Mouse (Mus musculus): ENCODE measurements around the gene Idh2. TPM values are rescaled to one million over a fixed set of nuclear protein-coding genes. Genes with fewer than 3 reads are reported as not detected.
"Not testable (repeated sequence)": the region's sequence is repeated elsewhere in the genome, so short reads cannot be mapped to it uniquely, and the experiment has no call there.

Gene Idh2
- polyA plus RNA-seq, 1 experiment from 2014 or later, result 603 TPM

DNA sequence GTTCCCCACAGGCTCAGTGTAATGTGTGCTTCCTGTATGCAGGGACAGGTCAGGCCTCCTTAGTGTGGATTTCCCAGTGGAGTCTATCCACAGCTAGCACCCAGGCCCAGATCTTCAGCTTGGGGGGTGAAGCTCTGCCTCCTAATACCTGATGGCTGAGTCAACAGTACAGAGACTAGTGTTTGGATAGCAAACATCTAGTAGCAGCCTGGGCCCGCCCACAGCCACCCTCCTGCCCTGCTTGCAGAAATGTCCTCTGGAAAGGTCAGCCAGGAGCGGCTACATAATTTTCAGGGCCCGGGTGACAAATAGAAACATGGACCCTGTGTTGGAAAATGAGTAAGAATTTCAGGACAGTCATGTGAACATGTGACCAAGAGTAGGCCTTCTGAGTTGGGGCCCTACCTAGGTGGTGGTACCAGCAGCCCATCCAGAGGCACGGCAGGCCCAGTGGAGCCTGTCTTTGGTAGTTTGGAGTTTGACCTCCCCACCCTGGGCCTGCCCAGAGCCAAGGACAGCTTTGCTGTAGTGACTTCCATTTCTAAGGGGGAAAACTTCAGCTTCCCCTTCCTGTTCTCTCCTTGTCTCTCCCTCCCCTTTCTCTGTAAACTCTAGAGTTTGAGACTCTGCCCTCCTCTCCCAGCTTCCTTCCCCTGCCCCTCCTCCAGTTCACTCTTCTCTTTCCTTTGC lies 58.0 kb downstream of the Idh2 start:
- ATAC-seq (replicated peaks; ENCODE audit: low FRiP score, low TSS enrichment, low read depth), result peak; percentile 55
- H3K4me1 ChIP-seq (replicated peaks; ENCODE audit: control insufficient read depth, insufficient read depth, low read length), result peaks cover 31% of the 10 kb centered on the region
- DNase-seq (ENCODE audit: low spot score), result no peak
- no peak overlapping the region for H3K4me3 ChIP-seq (ENCODE audit: low read depth, low read length)
- no peaks in the 10 kb centered on the region for H3K9me3 ChIP-seq (ENCODE audit: control insufficient read depth, low read length)
- peak overlapping the region; percentile 70 for H3K27ac ChIP-seq (ENCODE audit: low read depth)
- H3K36me3 ChIP-seq (ENCODE audit: control insufficient read depth, insufficient read depth, low read length), result no peaks in the 10 kb centered on the region
- peak overlapping the region; percentile 21; the same call in 1 of the 2 replicates for H3K4me2 ChIP-seq (ENCODE audit: low read length)
- WGBS, result 60% methylated on average over 4 of the region's 4 CpGs
- no peak overlapping the region for H3K9ac ChIP-seq (ENCODE audit: low read length)
- no peaks in the 10 kb centered on the region for H3K27me3 ChIP-seq (replicated peaks; ENCODE audit: control insufficient read depth, insufficient read depth, low read length)

DNA sequence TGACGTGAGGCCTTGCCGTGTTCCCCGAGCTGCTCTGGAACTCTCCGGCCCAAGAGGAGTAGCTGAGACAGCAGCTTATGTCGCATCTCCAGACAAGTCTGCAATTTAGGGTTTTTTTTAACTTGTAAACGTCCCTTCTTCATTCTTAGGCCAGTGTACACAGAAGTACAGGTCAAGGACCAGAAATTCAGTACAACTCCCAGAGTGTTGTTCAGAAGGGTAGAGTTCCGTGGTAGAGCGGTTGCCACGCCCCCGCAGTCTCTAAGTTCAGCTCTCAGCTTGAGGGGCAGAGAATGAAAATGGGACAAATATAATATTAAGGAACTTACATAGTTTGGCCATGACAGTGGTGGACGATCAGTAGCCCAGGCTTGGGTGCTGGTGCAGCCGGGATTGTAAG lies 59.4 kb downstream of the Idh2 start:
- Histone ChIP-seq H3K27me3 (replicated peaks; ENCODE audit: control insufficient read depth, insufficient read depth, low read length) (no peaks in the 10 kb centered on the region), H3K36me3 (ENCODE audit: control insufficient read depth, insufficient read depth, low read length) (no peaks in the 10 kb centered on the region), H3K27ac (ENCODE audit: low read depth) (no peak overlapping the region), H3K4me3 (ENCODE audit: low read depth, low read length) (no peak overlapping the region), H3K4me2 (ENCODE audit: low read length) (no peak overlapping the region), H3K9ac (ENCODE audit: low read length) (no peak overlapping the region), H3K4me1 (replicated peaks; ENCODE audit: control insufficient read depth, insufficient read depth, low read length) (peaks cover 38% of the 10 kb centered on the region), H3K9me3 (ENCODE audit: control insufficient read depth, low read length) (no peaks in the 10 kb centered on the region)
- no peak for ATAC-seq (replicated peaks; ENCODE audit: low FRiP score, low TSS enrichment, low read depth)
- WGBS, result 58% methylated on average over 12 of the region's 12 CpGs
- DNase-seq (ENCODE audit: low spot score), result no peak

DNA sequence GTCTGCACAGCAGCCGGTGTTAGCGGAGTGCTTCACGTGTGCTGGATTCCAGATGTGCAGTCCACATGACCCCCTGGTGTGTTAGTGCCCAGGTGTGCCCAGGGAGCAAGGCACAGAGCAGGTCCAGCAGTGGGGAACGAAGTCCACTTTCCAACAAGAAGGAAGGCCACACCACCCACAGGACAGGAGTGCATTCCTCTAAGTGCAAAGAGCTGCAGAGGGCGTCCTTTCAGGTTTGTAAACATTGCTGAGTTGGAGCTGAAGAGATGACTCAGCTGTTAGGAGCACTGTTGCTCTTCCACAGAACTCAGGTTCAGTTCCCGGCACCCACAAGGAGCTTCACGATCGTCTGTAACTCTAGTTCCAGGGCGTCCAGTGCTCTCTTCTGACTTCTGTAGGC lies 62.0 kb downstream of the Idh2 start:
- no peak overlapping the region for H3K4me2 ChIP-seq (ENCODE audit: low read length)
- H3K36me3 ChIP-seq (ENCODE audit: control insufficient read depth, insufficient read depth, low read length), result no peaks in the 10 kb centered on the region
- H3K9me3 ChIP-seq (ENCODE audit: control insufficient read depth, low read length), result no peaks in the 10 kb centered on the region
- H3K27me3 ChIP-seq (replicated peaks; ENCODE audit: control insufficient read depth, insufficient read depth, low read length), result no peaks in the 10 kb centered on the region
- ATAC-seq (replicated peaks; ENCODE audit: low FRiP score, low TSS enrichment, low read depth) (no peak), DNase-seq (ENCODE audit: low spot score) (no peak)
- 87% methylated on average over 9 of the region's 9 CpGs for WGBS
- H3K4me1 ChIP-seq (replicated peaks; ENCODE audit: control insufficient read depth, insufficient read depth, low read length), result peaks cover 43% of the 10 kb centered on the region
- H3K4me3 ChIP-seq (ENCODE audit: low read depth, low read length), result no peak overlapping the region
- no peak overlapping the region for H3K27ac ChIP-seq (ENCODE audit: low read depth)
- H3K9ac ChIP-seq (ENCODE audit: low read length), result no peak overlapping the region

DNA sequence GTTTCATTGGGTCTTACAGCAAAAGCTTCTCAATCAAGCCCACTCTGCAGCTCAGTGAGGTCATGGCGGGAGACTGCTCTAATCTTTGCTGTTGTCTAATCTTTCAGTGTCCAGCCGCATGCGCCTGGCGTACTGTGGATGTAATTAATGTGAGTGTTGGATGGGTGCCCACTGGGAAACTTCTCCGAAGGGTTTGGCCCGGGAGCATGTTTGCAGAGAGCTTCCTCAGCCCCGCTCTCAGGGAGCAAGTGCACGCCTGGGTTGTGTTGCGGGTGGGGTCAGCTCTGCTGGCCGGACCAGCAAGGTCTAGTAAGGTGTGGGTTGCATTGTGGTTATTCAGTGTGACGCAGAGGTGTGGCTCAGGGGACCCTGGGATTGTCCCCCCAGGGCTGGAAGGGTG lies 62.9 kb downstream of the Idh2 start:
- H3K4me2 ChIP-seq (ENCODE audit: low read length), result no peak overlapping the region
- H3K9me3 ChIP-seq (ENCODE audit: control insufficient read depth, low read length), result no peaks in the 10 kb centered on the region
- no peak for DNase-seq (ENCODE audit: low spot score)
- no peak for ATAC-seq (replicated peaks; ENCODE audit: low FRiP score, low TSS enrichment, low read depth)
- peaks cover 42% of the 10 kb centered on the region for H3K4me1 ChIP-seq (replicated peaks; ENCODE audit: control insufficient read depth, insufficient read depth, low read length)
- H3K27ac ChIP-seq (ENCODE audit: low read depth), result no peak overlapping the region
- no peak overlapping the region for H3K4me3 ChIP-seq (ENCODE audit: low read depth, low read length)
- H3K36me3 ChIP-seq (ENCODE audit: control insufficient read depth, insufficient read depth, low read length), result no peaks in the 10 kb centered on the region
- H3K9ac ChIP-seq (ENCODE audit: low read length), result no peak overlapping the region
- no peaks in the 10 kb centered on the region for H3K27me3 ChIP-seq (replicated peaks; ENCODE audit: control insufficient read depth, insufficient read depth, low read length)
- 35% methylated on average over 11 of the region's 11 CpGs for WGBS

DNA sequence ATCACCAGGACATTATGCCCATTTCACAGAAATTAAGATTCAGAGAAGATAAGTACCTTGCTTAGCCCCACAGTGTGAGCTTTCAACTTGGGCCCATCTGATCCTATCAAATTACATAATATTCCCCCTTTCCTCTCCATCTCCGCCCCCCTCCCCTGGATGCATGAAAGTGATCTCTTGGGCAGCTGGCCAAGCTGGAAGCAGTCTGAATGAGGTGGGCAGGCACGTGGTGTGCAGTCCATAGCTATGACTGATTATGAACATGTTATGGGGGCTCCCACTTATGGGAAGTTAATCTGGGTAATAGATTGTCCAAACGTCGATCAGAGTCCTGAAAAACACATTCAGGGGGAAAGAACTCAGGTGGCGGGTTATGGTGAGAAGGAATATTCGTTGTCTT lies 63.4 kb downstream of the Idh2 start:
- no peak for ATAC-seq (replicated peaks; ENCODE audit: low FRiP score, low TSS enrichment, low read depth)
- Histone ChIP-seq H3K4me3 (ENCODE audit: low read depth, low read length) (no peak overlapping the region), H3K4me2 (ENCODE audit: low read length) (no peak overlapping the region), H3K36me3 (ENCODE audit: control insufficient read depth, insufficient read depth, low read length) (no peaks in the 10 kb centered on the region), H3K27me3 (replicated peaks; ENCODE audit: control insufficient read depth, insufficient read depth, low read length) (no peaks in the 10 kb centered on the region), H3K4me1 (replicated peaks; ENCODE audit: control insufficient read depth, insufficient read depth, low read length) (peaks cover 42% of the 10 kb centered on the region), H3K9me3 (ENCODE audit: control insufficient read depth, low read length) (no peaks in the 10 kb centered on the region), H3K27ac (ENCODE audit: low read depth) (no peak overlapping the region), H3K9ac (ENCODE audit: low read length) (no peak overlapping the region)
- 60% methylated on average over 6 of the region's 6 CpGs for WGBS
- DNase-seq (ENCODE audit: low spot score), result no peak

DNA sequence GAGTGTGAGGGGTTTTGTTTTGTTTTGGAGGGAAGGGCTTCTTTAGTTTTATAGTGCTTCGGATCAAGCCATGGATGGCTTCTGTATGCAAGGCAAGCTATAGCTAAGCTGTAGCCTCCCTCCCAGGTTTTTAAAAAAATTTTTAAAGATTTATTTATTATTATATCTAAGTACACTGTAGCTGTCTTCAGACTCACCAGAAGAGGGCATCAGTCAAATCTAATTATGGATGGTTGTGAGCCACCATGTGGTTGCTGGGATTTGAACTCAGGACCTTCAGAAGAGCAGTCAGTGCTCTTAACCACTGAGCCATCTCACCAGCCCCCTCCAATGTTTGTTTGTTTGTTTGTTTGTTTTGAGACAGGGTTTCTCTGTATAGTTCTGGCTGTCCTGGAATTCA lies 64.8 kb downstream of the Idh2 start:
- ATAC-seq (replicated peaks; ENCODE audit: low FRiP score, low TSS enrichment, low read depth); H3K27ac ChIP-seq (ENCODE audit: low read depth): not testable (repeated sequence)

DNA sequence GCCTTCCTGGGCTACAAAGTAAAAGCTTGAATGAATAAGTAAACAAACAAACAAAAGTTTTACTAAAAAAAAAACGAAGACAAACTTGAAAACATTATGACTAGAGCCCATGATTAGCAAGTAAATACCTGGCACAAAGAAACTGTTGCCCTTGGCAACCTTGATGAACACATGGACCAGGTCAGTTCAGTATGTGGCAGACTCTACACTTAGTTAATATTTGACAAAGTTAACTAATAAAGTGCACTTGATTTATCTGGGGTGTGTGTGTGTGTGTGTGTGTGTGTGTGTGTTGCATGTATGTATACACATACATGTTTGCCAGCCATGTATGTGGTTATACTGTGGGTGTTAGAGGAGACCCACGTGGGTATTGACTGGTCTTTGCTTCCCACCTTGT lies 65.4 kb downstream of the Idh2 start:
- Histone ChIP-seq H3K4me2 (ENCODE audit: low read length) (no peak overlapping the region), H3K27ac (ENCODE audit: low read depth) (no peak overlapping the region), H3K9me3 (ENCODE audit: control insufficient read depth, low read length) (no peaks in the 10 kb centered on the region), H3K9ac (ENCODE audit: low read length) (no peak overlapping the region), H3K4me1 (replicated peaks; ENCODE audit: control insufficient read depth, insufficient read depth, low read length) (peaks cover 35% of the 10 kb centered on the region), H3K36me3 (ENCODE audit: control insufficient read depth, insufficient read depth, low read length) (no peaks in the 10 kb centered on the region), H3K4me3 (ENCODE audit: low read depth, low read length) (no peak overlapping the region), H3K27me3 (replicated peaks; ENCODE audit: control insufficient read depth, insufficient read depth, low read length) (no peaks in the 10 kb centered on the region)
- DNase-seq (ENCODE audit: low spot score) (no peak), ATAC-seq (replicated peaks; ENCODE audit: low FRiP score, low TSS enrichment, low read depth) (no peak)
- WGBS, result 65% methylated on average over 2 of the region's 2 CpGs

More for the DNA sequence above, 64.8 kb downstream of the Idh2 start:
- 100% methylated on average over 1 of the region's 1 CpGs for WGBS
- not testable (repeated sequence) for H3K9ac ChIP-seq (ENCODE audit: low read length); H3K27me3 ChIP-seq (replicated peaks; ENCODE audit: control insufficient read depth, insufficient read depth, low read length); H3K4me3 ChIP-seq (ENCODE audit: low read depth, low read length); H3K36me3 ChIP-seq (ENCODE audit: control insufficient read depth, insufficient read depth, low read length); H3K9me3 ChIP-seq (ENCODE audit: control insufficient read depth, low read length); H3K4me2 ChIP-seq (ENCODE audit: low read length); DNase-seq (ENCODE audit: low spot score)
- peaks cover 35% of the 10 kb centered on the region for H3K4me1 ChIP-seq (replicated peaks; ENCODE audit: control insufficient read depth, insufficient read depth, low read length)

DNA sequence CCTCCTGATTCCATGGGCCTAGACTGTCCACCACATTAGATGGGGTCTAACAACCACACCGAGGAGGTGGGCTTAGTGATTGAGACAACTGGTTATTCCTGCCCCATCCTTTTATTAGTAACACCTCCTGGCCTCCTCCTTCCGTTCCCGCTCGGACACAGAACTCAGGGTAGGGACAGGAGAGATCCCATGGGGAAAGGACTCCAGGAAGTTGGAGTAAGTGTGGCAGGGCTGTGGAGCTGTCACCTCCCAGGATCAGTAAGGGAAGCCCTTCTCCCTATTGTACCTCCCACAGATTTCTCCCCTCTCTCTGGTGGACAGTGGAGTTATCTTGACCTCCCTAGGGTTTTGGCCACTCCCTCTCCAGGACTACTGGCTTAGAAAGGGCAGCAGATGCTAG lies 68.2 kb downstream of the Idh2 start:
- WGBS, result 82% methylated on average over 4 of the region's 4 CpGs

More for the DNA sequence above, 68.2 kb downstream of the Idh2 start:
- no peak overlapping the region for H3K27ac ChIP-seq (ENCODE audit: low read depth)
- no peak overlapping the region for H3K9ac ChIP-seq (ENCODE audit: low read length)
- H3K4me3 ChIP-seq (ENCODE audit: low read depth, low read length), result no peak overlapping the region
- ATAC-seq (replicated peaks; ENCODE audit: low FRiP score, low TSS enrichment, low read depth) (no peak), DNase-seq (ENCODE audit: low spot score) (no peak)
- no peaks in the 10 kb centered on the region for H3K27me3 ChIP-seq (replicated peaks; ENCODE audit: control insufficient read depth, insufficient read depth, low read length)
- no peak overlapping the region for H3K4me2 ChIP-seq (ENCODE audit: low read length)
- H3K9me3 ChIP-seq (ENCODE audit: control insufficient read depth, low read length), result no peaks in the 10 kb centered on the region
- no peaks in the 10 kb centered on the region for H3K36me3 ChIP-seq (ENCODE audit: control insufficient read depth, insufficient read depth, low read length)
- peaks cover 37% of the 10 kb centered on the region for H3K4me1 ChIP-seq (replicated peaks; ENCODE audit: control insufficient read depth, insufficient read depth, low read length)
